Mouse (Mus musculus) neutrophil, adult 83 days (primary cell): ENCODE results near the gene Ehbp1. TPM values are rescaled to one million over a fixed set of nuclear protein-coding genes. Genes with fewer than 3 reads are reported as not detected.

ENCODE experiments used
- total RNA-seq, 2 experiments: library from RNA; stranded (reverse); gene quantifications; one replicate each; pipeline ENCODE4 v1.2.4; 2023

Ehbp1 gene
- 1 to 10 TPM; 1.4 to 1.6 TPM for total RNA-seq

GRCm38 (mm10) chr11:22342242-22343207 is at the start of gene Ehbp1:
Gene Ehbp1, minus strand, starts transcription at chr11:22342292.

GRCm38 (mm10) chr11:22002783-22003340 is 339.2 kb downstream of the Ehbp1 start, which contains the start of gene Otx1:
Gene Otx1, minus strand, starts transcription at chr11:22002897.

Other genes starting within 250 kb of the Ehbp1 start
- gene Tmem17, start 169.8 kb upstream of the Ehbp1 start, total RNA-seq = not detected